Mouse (Mus musculus): Measurements from ENCODE around the gene Casr. TPM values are rescaled to one million over a fixed set of nuclear protein-coding genes. Genes with fewer than 3 reads are reported as not detected.

The Casr gene
- polyA plus RNA-seq, 1 experiment from 2014 or later = 0.52 TPM

DNA sequence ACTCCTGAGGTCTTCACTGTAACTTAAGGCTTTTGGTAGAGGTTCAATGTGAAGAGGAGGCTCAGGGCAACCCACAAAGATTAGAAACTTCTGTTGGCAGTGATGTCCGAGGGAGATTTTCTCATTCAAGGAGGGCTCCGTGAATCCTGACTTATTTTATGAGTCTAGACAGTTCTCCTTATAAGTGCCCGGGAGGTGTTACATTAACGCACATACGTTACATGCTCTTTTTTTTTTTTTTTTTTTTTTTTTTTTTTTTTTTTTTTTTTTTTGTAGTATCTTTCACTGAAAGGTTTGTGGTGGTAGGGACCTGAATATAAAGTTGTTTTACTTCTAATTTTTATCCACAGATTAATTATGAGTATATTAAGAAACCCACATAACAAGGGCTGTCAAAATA lies 54.6 kb downstream of the Casr start:
- no peak for ATAC-seq (ENCODE audit: insufficient number of reproducible peaks, insufficient read depth, low FRiP score, low TSS enrichment, low read depth)
- WGBS = 88% methylated on average over 5 of the region's 5 CpGs
- Histone ChIP-seq H3K9ac (no peak overlapping the region), H3K27ac (no peak overlapping the region), H3K36me3 (no peaks in the 10 kb centered on the region), H3K9me3 (no peaks in the 10 kb centered on the region), H3K4me3 (no peak overlapping the region), H3K4me1 (no peaks in the 10 kb centered on the region), H3K4me2 (no peak overlapping the region), H3K27me3 (no peaks in the 10 kb centered on the region)

DNA sequence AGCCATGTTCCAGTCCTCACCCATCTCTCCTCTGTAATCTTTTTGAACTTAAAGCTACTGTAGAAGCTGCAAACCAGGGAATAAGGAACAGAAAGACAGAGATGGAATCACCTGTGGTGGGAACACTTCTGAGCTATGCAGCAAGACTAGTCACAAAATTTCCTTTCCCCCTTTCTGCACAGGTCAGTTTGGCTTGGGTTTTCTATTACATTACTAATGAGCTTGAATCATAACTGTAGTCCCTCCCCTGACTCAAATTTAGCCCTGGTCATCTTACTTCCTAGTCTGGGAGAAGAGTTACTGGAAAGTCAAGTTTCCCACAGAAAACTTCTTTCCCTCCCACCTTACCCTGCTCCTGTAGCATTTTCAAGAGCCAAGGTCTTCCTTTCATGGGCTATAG lies 55.1 kb downstream of the Casr start:
- Histone ChIP-seq H3K27ac (no peak overlapping the region), H3K4me2 (no peak overlapping the region), H3K36me3 (no peaks in the 10 kb centered on the region), H3K9me3 (no peaks in the 10 kb centered on the region), H3K9ac (no peak overlapping the region), H3K4me3 (no peak overlapping the region), H3K4me1 (no peaks in the 10 kb centered on the region), H3K27me3 (no peaks in the 10 kb centered on the region)
- ATAC-seq (ENCODE audit: insufficient number of reproducible peaks, insufficient read depth, low FRiP score, low TSS enrichment, low read depth) = no peak

DNA sequence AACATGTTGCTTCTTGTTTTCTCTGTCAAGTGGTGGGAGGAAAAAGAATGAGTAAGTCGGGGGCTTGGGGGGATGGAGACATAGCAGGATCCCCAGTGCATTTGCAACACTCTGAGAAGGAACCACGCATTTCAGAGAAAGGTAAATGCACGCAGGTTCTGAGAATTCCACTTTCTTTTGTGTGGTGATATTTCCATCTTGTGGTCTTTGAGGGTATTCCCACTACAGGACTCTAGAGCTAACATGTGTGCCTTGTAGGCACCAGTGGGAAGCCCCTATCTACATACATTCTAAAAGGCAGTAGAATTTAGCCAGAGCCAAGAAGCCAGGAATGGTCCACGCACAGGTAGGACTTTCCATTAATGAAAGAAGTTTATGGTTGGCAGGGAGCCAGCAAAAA lies 56.0 kb downstream of the Casr start:
- Histone ChIP-seq H3K4me2 (no peak overlapping the region), H3K27me3 (no peaks in the 10 kb centered on the region), H3K4me1 (no peaks in the 10 kb centered on the region), H3K9ac (no peak overlapping the region), H3K27ac (no peak overlapping the region), H3K4me3 (no peak overlapping the region), H3K9me3 (no peaks in the 10 kb centered on the region), H3K36me3 (no peaks in the 10 kb centered on the region)
- WGBS = 43% methylated on average over 4 of the region's 4 CpGs
- no peak for ATAC-seq (ENCODE audit: insufficient number of reproducible peaks, insufficient read depth, low FRiP score, low TSS enrichment, low read depth)

DNA sequence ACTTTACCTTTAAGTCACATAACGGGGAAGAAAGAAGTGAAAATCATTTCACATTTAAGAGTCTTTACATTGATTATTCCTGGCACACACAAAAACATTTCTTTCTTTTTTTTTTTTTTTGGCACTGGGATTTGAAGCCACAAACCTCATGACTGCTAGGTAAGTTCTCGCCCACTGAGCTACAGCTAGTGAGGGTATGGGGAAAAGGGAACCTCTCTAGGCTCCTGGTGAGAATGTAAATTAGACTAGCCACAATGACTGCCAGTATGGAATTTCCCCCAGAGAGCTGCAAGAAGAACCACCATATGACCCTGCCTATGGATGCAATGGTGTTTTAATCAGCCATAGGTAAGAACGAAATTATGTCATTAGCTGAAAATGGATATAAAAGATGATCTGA lies 56.8 kb downstream of the Casr start:
- Histone ChIP-seq H3K9ac (no peak overlapping the region), H3K36me3 (no peaks in the 10 kb centered on the region), H3K4me2 (no peak overlapping the region), H3K4me3 (no peak overlapping the region), H3K4me1 (no peaks in the 10 kb centered on the region), H3K27ac (no peak overlapping the region), H3K27me3 (no peaks in the 10 kb centered on the region), H3K9me3 (no peaks in the 10 kb centered on the region)
- no peak for ATAC-seq (ENCODE audit: insufficient number of reproducible peaks, insufficient read depth, low FRiP score, low TSS enrichment, low read depth)
- 76% methylated on average over 3 of the region's 3 CpGs for WGBS

DNA sequence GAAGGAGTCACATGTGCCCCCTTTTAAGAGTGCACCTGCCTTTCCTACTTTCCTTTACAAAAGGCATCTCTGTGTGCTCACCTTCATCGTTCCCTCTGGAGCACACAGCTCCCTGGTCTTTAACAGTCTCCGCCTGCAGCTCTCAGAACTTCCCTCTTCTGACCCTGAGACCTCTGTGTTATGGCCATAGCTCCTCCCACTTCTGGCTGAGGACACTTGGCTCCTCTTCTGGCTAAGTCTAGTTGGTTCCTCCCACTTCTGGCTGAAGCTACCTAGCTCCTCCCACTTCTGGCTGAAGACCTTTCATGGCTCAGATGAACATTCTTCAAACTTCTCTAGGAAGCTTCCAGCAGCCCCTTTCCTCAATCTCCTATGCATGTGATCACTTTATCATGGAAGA lies 59.7 kb downstream of the Casr start:
- Histone ChIP-seq H3K4me2 (no peak overlapping the region), H3K4me1 (no peaks in the 10 kb centered on the region), H3K27ac (no peak overlapping the region), H3K9ac (no peak overlapping the region), H3K36me3 (no peaks in the 10 kb centered on the region), H3K9me3 (no peaks in the 10 kb centered on the region), H3K4me3 (no peak overlapping the region), H3K27me3 (no peaks in the 10 kb centered on the region)
- ATAC-seq (ENCODE audit: insufficient number of reproducible peaks, insufficient read depth, low FRiP score, low TSS enrichment, low read depth) = no peak
- 74% methylated on average over 2 of the region's 2 CpGs for WGBS

DNA sequence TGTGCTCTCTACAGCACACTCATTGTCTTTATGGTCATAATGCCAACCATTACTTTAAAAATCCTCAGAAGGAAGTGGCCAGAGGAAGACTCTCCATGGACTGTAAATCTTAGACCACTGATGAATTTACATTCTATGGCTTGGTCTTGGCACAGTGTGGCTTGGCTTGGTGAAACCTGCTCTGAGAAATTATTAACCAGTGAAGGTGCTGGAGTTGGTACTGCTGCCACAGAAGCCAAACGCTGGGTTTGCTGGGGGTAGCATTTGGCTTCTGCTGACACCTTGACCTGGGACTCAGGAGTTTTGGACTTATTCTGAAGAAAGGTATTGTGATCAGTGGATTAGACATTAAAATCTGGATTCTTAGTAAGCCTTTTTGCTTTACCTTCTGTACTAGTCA lies 69.5 kb downstream of the Casr start:
- Histone ChIP-seq H3K4me3 (no peak overlapping the region), H3K4me2 (no peak overlapping the region), H3K4me1 (no peaks in the 10 kb centered on the region), H3K9me3 (no peaks in the 10 kb centered on the region), H3K36me3 (no peaks in the 10 kb centered on the region), H3K9ac (no peak overlapping the region), H3K27me3 (no peaks in the 10 kb centered on the region), H3K27ac (no peak overlapping the region)
- WGBS = 91% methylated on average over 1 of the region's 1 CpGs
- ATAC-seq (ENCODE audit: insufficient number of reproducible peaks, insufficient read depth, low FRiP score, low TSS enrichment, low read depth) = no peak

DNA sequence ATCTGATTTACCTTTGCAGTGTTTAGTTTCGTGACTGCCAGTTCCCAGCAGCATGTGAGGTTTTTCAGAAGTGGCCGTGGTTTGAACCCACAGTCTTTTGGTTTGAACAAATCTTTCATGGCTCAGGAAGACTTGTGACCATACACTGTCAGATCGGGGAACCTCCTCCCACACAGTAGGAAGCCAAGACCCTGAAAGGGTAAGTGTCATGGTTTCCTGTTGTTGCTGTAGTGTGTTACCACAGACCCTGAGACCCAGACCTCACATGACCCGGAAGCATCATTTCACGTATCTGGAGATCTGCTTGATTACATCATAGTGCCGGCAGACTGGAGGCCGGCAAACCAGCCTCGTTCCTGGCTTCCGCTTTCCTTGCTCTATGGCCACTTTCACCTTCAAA lies 85.1 kb downstream of the Casr start:
- H3K9ac ChIP-seq = no peak overlapping the region
- no peak overlapping the region for H3K27ac ChIP-seq
- H3K4me3 ChIP-seq = no peak overlapping the region
- WGBS = 77% methylated on average over 9 of the region's 9 CpGs
- H3K9me3 ChIP-seq = no peaks in the 10 kb centered on the region
- ATAC-seq (ENCODE audit: insufficient number of reproducible peaks, insufficient read depth, low FRiP score, low TSS enrichment, low read depth) = no peak
- H3K27me3 ChIP-seq = no peaks in the 10 kb centered on the region
- H3K4me2 ChIP-seq = no peak overlapping the region
- H3K4me1 ChIP-seq = no peaks in the 10 kb centered on the region
- H3K36me3 ChIP-seq = no peaks in the 10 kb centered on the region

DNA sequence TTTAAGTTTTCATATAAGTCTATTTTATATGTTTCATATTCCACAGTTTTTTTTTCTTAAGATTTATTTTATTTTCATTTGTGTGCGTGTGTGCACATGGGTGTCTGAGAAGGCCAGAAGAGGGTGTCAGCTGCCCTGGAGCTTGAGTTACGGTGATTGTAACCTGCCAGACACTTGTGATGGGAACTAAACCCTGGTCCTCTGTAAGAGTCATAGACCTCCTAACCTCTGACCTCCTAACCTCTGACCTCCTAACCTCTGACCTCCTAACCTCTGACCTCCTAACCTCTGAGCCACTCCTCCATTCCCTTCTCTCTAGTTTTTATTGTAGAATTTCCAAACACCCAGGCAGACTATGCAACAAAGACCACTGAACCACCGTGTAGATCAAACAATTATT lies 86.4 kb downstream of the Casr start:
- Histone ChIP-seq H3K36me3 (no peaks in the 10 kb centered on the region), H3K4me1 (no peaks in the 10 kb centered on the region), H3K27ac (no peak overlapping the region), H3K9me3 (no peaks in the 10 kb centered on the region), H3K4me2 (no peak overlapping the region), H3K4me3 (no peak overlapping the region), H3K9ac (no peak overlapping the region), H3K27me3 (no peaks in the 10 kb centered on the region)
- WGBS = 89% methylated on average over 3 of the region's 3 CpGs
- no peak for ATAC-seq (ENCODE audit: insufficient number of reproducible peaks, insufficient read depth, low FRiP score, low TSS enrichment, low read depth)

DNA sequence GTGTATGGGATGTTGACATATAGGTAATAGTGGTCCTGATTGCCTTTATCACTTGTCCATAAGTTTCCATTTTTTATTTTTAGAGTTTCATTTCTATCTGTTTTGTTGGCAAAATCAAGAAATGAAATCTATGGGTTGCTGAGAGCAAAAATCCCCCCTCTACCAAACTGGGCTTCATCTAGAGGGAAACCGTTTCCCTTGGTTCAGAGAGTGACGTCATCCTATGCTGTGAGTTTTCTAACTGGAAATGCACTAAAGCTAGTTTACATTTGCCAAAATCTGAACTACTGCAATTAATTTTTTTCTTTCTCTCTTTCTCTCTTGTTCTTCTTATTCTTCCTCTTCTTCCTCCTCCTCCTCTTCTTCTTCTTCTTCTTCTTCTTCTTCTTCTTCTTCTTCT lies 87.1 kb downstream of the Casr start:
- WGBS = 80% methylated on average over 2 of the region's 2 CpGs
- Histone ChIP-seq H3K4me1 (no peaks in the 10 kb centered on the region), H3K9ac (no peak overlapping the region), H3K27ac (no peak overlapping the region), H3K4me3 (no peak overlapping the region), H3K9me3 (no peaks in the 10 kb centered on the region), H3K36me3 (no peaks in the 10 kb centered on the region), H3K27me3 (no peaks in the 10 kb centered on the region), H3K4me2 (no peak overlapping the region)
- no peak for ATAC-seq (ENCODE audit: insufficient number of reproducible peaks, insufficient read depth, low FRiP score, low TSS enrichment, low read depth)

DNA sequence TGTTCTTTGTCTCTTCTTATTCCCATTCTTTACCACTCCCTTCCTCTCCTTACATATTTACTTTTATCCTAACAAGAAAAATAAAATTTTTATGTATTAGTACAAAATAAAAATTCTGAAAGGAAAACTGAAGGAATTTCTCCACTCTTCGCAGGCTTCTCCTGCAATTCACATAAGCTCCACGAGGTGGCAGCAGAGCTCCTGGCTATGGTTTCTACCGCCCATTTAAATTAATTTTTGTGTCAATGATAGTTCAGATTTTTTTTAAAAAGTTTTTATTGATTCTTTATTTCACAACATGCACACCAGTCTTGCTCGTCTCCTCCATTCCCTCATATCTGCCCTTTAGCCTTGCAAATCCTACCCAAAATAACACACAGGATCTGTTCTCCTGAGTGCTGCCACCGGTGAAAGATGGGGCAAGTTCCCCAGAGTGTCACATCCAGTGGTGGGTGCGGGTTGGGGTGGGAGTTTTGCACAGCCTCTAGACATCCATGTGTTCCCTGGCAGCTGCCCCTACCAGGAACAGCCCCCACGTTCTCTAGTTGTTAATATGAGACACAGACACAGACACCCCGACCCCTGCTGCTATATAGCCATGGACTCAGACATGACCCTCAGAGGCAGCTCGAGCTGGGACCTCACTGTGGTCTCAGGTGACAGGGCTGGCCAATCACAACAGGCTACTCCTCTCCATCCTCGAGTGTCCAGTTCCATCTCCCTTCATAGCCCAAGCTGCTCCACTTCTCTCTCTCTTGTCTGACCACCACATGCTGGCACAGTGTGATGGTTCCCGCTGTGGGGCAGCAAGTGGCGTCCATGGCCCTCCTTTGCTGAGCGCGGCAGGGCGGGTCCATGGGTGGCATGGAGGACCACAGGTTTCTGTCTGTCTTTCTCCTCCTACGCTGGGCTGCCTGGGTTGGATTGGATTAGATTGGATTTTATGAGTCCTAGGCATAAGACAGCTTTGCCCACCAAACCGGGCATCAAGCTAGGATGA lies 88.4 kb downstream of the Casr start:
- 51% methylated on average over 17 of the region's 17 CpGs for WGBS

DNA sequence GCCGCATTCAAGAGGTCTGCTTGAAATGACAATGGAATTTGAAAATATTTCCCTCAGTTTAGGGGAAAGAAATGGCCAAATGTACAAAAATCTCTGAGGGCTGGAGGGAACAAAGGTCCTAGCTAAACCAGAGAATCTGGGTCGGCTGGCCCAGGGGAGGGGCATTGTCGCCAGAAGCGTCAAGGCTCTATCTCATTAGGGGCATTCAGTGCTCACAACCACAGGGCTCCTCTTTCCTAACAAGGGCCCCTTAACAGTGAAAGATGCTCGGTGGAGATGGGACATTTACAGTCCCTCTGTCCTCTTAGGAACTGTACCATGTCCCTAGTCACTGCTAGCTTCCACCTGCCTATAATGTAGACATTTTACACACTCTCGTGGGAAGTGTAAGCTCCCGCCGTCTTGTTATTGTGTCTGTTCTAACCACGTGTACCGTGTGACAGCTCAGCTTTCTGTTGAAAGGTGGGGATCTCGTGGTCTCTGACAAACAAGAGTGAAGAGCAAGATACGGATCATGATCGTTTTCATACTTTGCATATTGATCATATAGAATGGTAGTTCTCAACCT lies 90.8 kb downstream of the Casr start:
- Histone ChIP-seq H3K27ac (no peak overlapping the region), H3K27me3 (no peaks in the 10 kb centered on the region), H3K9me3 (peaks cover 4% of the 10 kb centered on the region; the same call in 1 of the 2 replicates), H3K4me1 (no peaks in the 10 kb centered on the region), H3K4me3 (no peak overlapping the region), H3K9ac (no peak overlapping the region), H3K36me3 (no peaks in the 10 kb centered on the region), H3K4me2 (no peak overlapping the region)
- 45% methylated on average over 13 of the region's 13 CpGs for WGBS
- ATAC-seq (ENCODE audit: insufficient number of reproducible peaks, insufficient read depth, low FRiP score, low TSS enrichment, low read depth) = no peak

More for the DNA sequence above, 88.4 kb downstream of the Casr start:
- H3K4me2 ChIP-seq = no peak overlapping the region
- H3K36me3 ChIP-seq = no peaks in the 10 kb centered on the region
- no peaks in the 10 kb centered on the region for H3K27me3 ChIP-seq
- no peak; the same call in 1 of the 2 replicates for ATAC-seq (ENCODE audit: insufficient number of reproducible peaks, insufficient read depth, low FRiP score, low TSS enrichment, low read depth)
- H3K4me1 ChIP-seq = no peaks in the 10 kb centered on the region
- H3K9me3 ChIP-seq = peaks cover 4% of the 10 kb centered on the region; the same call in 1 of the 2 replicates
- H3K4me3 ChIP-seq = no peak overlapping the region
- H3K27ac ChIP-seq = no peak overlapping the region
- H3K9ac ChIP-seq = no peak overlapping the region

DNA sequence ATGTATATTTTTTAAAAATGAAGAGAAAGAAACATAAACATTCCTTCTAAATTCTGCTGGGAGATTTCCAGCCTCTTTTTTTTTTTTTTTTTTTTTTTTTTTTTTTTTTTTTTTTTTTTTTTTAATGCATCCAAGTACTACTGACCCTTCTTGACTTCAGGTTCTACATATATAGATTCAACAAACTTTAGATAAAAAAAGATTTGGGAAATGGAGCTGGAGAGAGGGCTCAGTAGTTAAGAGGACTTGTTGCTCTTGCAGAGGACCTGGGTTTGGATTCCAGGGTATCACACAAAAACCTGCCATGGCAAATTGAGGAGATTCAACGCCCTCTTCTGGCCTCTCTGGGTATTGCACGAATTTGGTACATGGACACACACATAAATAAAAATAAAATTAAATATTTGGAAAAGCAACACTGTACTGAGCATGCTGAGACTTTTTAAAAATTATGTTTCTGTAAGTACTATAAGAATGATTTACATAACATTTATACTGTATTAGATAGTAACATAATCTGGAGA lies 91.9 kb downstream of the Casr start:
- 4% methylated on average over 2 of the region's 2 CpGs for WGBS
- H3K27ac ChIP-seq = no peak overlapping the region
- H3K4me2 ChIP-seq = no peak overlapping the region
- H3K27me3 ChIP-seq = no peaks in the 10 kb centered on the region
- no peak overlapping the region for H3K4me3 ChIP-seq
- H3K9ac ChIP-seq = no peak overlapping the region
- no peaks in the 10 kb centered on the region for H3K36me3 ChIP-seq
- ATAC-seq (ENCODE audit: insufficient number of reproducible peaks, insufficient read depth, low FRiP score, low TSS enrichment, low read depth) = no peak
- no peaks in the 10 kb centered on the region for H3K4me1 ChIP-seq
- peaks cover 4% of the 10 kb centered on the region; the same call in 1 of the 2 replicates for H3K9me3 ChIP-seq
